Mouse (Mus musculus): ENCODE measurements at regions not wholly inside any gene's neighbourhood (a gene's known extent, or its start where the extent isn't known, plus 50 kb on each side); places are given as distances from the start of the nearest gene placed in this dataset.
A peak's percentile ranks its signal among the peaks of the same experiment; 100 is the strongest.

DNA sequence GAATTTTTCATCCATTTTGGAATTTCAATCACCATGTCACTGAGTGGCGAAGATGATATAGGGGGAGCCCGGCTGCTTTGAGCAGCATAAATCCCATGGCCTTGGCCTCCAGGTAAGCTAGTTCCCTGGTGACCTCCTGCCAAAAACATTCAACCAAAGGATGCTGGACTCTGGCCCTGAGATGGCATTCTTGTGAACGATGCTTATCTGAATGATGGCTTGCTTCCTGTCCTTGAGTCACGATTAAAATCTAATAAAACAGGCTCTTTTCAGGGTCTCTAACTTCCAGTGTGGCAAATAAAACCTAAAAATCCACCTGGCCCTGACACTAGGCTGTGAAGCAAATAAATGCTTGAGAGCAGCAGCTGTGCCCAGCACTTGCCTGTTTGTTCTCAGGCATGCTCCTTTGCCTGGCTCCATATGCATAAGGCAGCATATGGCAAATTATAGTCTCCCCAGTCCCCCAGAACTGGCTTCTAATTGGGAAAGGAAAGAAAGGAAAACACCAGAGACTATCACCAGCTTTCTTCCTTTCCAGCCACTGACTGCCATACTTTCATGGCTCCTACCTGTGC, 193.7 kb downstream of the Gm826 start:
- Histone ChIP-seq H3K27ac (no peak overlapping the region), H3K79me2 (ENCODE audit: inconsistent target) (no peaks in the 10 kb centered on the region), H3K4me3 (ENCODE audit: inconsistent target) (no peak overlapping the region), H3K36me3 (ENCODE audit: inconsistent target) (no peaks in the 10 kb centered on the region)
- 70% methylated on average over 4 of the region's 4 CpGs for WGBS (ENCODE audit: missing documents)

DNA sequence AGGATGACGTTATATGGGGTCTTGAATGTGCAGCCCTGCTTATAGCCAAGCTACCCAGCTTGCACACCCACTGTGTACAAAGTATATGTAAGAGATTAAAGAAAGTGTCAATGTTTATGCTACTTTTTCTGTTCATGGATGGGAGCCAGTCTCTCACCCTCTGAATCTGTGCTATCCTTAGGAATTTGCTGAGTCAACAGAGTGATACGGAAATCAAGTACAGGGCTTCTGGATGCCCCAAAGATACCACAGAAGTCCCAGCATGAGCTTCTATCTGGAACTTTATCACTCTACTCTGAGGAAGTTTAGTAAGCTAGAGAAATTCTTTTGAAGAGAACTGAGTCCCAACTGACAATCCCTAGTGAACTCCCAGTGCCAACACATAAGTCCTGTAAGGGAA, 195.9 kb downstream of the Gm826 start:
- no peak overlapping the region for H3K27ac ChIP-seq
- H3K4me3 ChIP-seq (ENCODE audit: inconsistent target) = no peak overlapping the region
- no peaks in the 10 kb centered on the region for H3K36me3 ChIP-seq (ENCODE audit: inconsistent target)
- H3K79me2 ChIP-seq (ENCODE audit: inconsistent target) = no peaks in the 10 kb centered on the region
- WGBS (ENCODE audit: missing documents) = 97% methylated on average over 2 of the region's 2 CpGs

DNA sequence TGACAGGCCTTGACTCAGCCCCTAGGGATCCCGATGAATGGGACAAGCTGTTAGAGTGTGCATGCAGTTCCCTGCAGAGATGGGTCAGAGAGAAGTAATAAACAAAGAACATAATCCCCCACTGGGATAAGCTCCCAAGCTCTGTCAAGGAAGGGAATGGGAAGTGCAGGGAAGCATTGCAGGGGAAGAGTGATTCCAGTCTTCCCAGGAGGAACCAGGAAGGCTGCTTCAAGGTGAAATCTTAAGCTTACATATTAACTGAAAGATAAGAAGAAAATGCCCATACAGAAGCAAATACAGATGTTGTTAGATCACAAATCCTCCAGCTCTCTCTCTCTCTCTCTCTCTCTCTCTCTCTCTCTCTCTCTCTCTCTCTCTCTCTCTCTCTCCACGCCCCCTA, 202.2 kb downstream of the Gm826 start:
- Histone ChIP-seq H3K4me3 (ENCODE audit: inconsistent target) (no peak overlapping the region), H3K27ac (no peak overlapping the region), H3K36me3 (ENCODE audit: inconsistent target) (no peaks in the 10 kb centered on the region), H3K79me2 (ENCODE audit: inconsistent target) (no peaks in the 10 kb centered on the region)
- WGBS (ENCODE audit: missing documents) = 50% methylated on average over 1 of the region's 2 CpGs

DNA sequence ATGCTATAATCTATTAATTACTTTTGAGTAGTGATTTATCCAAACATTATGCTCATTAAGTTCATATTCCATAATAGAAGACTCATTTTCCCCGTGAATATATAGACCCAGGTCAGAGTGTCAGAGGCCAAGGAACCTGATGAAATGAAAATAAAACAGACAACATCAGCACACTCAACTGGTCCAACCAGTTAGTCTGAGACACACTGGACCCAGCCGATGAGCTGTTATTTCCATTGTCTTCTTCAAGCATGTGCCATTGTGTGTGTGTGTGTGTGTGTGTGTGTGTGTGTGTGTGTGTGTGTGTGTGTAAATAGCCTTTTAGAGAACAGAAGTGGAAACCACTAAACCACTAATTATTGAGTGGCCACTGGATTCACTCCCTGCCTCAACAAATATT, 202.6 kb downstream of the Gm826 start:
- Histone ChIP-seq H3K79me2 (ENCODE audit: inconsistent target) (no peaks in the 10 kb centered on the region), H3K4me3 (ENCODE audit: inconsistent target) (no peak overlapping the region), H3K27ac (no peak overlapping the region), H3K36me3 (ENCODE audit: inconsistent target) (no peaks in the 10 kb centered on the region)
- 88% methylated on average over 1 of the region's 2 CpGs for WGBS (ENCODE audit: missing documents)

GRCm38 (mm10) chr2:160117148-160117547, 216.8 kb downstream of the Gm826 start:
- Histone ChIP-seq H3K79me2 (ENCODE audit: inconsistent target) (no peaks in the 10 kb centered on the region), H3K4me3 (ENCODE audit: inconsistent target) (no peak overlapping the region), H3K36me3 (ENCODE audit: inconsistent target) (no peaks in the 10 kb centered on the region)

DNA sequence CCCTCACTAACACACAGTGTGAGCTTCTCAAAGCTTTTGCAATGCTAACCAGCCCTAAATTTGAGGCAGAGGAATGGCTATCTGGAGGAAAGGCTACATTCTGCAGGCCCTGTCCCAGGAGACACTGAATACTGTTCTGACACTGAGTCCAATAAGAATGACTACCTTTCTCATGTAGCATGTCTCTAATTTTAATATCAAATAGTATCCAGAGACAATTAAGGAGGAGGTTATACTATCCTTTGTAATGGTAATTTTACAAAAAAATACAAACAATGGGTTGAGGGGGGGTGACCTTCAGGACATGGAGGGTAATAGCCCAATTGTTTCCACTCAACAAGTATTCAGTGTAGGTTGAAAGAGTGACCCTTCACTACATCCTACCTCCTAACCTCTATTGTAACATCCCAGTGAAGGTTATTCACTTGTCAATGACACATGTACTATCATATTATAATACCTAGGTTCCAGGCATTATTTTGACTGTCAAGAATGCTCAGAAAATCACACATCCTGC, 222.7 kb downstream of the Gm826 start:
- no peak overlapping the region for H3K4me3 ChIP-seq (ENCODE audit: inconsistent target)
- no peak overlapping the region for H3K27ac ChIP-seq
- H3K79me2 ChIP-seq (ENCODE audit: inconsistent target) = no peaks in the 10 kb centered on the region
- no peaks in the 10 kb centered on the region for H3K36me3 ChIP-seq (ENCODE audit: inconsistent target)

More at GRCm38 (mm10) chr2:160117148-160117547, 216.8 kb downstream of the Gm826 start:
- no peak overlapping the region for H3K27ac ChIP-seq

GRCm38 (mm10) chr2:160093078-160093477, 240.9 kb downstream of the Gm826 start:
- WGBS (ENCODE audit: missing documents) = 49% methylated on average over 12 of the region's 12 CpGs
- Histone ChIP-seq H3K27ac (no peak overlapping the region), H3K4me3 (ENCODE audit: inconsistent target) (no peak overlapping the region), H3K36me3 (ENCODE audit: inconsistent target) (no peaks in the 10 kb centered on the region), H3K79me2 (ENCODE audit: inconsistent target) (no peaks in the 10 kb centered on the region)

DNA sequence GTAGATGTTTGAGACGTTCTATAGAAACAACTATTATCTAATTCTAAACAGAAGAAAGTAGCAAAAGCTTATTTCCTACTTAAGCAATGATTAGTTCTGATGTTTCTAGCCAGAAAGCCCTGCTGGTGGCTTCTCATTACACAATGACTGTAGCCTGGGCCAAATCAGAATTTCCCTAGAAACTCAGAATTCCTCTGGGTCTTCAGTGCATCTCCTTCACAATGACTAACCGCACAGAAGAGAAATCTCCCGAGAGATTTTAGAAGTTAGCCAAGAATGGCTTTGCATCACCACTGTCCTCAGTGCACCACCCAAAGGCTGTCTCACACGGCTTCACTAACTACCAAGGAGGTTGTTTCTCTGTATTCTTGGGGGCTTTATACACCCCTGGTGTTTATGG, 248.0 kb downstream of the Gm826 start:
- 73% methylated on average over 4 of the region's 4 CpGs for WGBS (ENCODE audit: missing documents)
- no peaks in the 10 kb centered on the region for H3K36me3 ChIP-seq (ENCODE audit: inconsistent target)
- H3K4me3 ChIP-seq (ENCODE audit: inconsistent target) = no peak overlapping the region
- H3K79me2 ChIP-seq (ENCODE audit: inconsistent target) = no peaks in the 10 kb centered on the region
- H3K27ac ChIP-seq = no peak overlapping the region

- H3K4me3 ChIP-seq (ENCODE audit: inconsistent target) = no peak overlapping the region
- no peak overlapping the region for H3K27ac ChIP-seq
- 42% methylated on average over 4 of the region's 4 CpGs for WGBS (ENCODE audit: missing documents)
- H3K79me2 ChIP-seq (ENCODE audit: inconsistent target) = no peaks in the 10 kb centered on the region
- H3K36me3 ChIP-seq (ENCODE audit: inconsistent target) = no peaks in the 10 kb centered on the region
These were observed 250.3 kb downstream of the Gm826 start for GRCm38 (mm10) chr2:160083674-160084073.

DNA sequence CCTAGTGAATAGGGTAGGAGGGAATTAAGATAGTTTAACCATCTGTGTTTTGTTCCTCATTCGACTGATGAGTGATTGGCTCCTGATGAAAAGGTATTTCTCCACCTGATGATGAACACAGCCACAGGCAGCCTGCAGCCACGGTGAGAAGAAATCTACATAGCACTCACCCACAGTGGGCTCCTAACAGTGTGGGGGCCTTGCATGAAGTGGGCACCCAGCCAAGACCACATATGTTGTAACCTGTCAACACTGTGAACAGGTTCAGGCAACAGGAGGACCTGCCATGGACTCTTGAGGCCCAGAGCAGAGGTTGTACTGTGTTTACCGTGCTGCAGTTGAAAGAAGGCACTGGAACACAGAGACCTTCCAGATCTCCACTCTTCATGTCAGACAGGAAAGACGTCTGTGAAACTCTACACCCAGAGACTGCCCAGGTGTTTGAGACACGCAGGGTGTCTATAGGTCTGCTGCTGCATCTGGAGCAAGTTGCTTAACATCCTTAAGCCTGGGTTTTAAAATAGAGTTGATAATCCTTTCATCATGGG, 251.8 kb downstream of the Gm826 start:
- no peak overlapping the region for H3K27ac ChIP-seq
- 84% methylated on average over 5 of the region's 5 CpGs for WGBS (ENCODE audit: missing documents)
- no peaks in the 10 kb centered on the region for H3K79me2 ChIP-seq (ENCODE audit: inconsistent target)
- no peak overlapping the region for H3K4me3 ChIP-seq (ENCODE audit: inconsistent target)
- H3K36me3 ChIP-seq (ENCODE audit: inconsistent target) = no peaks in the 10 kb centered on the region

DNA sequence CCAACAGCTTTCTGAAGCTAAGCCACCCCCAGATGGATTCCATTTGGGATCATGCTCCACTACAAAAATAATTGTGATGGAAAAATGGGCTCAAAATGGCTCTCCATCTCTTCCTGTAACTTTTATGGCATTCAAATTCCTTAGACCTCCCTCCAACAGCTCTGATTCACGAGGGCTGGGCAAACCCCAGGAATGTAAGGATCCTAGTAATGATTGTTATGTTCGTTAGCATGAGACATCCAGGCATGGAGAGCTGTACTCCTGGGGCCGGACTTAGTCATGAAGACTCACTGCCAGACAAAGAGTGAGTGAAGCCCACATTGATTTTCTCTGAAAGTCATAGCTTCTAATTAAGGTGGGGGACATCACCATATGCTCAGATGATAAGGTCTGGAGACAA, 258.3 kb downstream of the Gm826 start:
- 89% methylated on average over 3 of the region's 3 CpGs for WGBS (ENCODE audit: missing documents)
- no peak overlapping the region for H3K4me3 ChIP-seq (ENCODE audit: inconsistent target)
- no peaks in the 10 kb centered on the region for H3K79me2 ChIP-seq (ENCODE audit: inconsistent target)
- no peaks in the 10 kb centered on the region for H3K36me3 ChIP-seq (ENCODE audit: inconsistent target)
- H3K27ac ChIP-seq = no peak overlapping the region

DNA sequence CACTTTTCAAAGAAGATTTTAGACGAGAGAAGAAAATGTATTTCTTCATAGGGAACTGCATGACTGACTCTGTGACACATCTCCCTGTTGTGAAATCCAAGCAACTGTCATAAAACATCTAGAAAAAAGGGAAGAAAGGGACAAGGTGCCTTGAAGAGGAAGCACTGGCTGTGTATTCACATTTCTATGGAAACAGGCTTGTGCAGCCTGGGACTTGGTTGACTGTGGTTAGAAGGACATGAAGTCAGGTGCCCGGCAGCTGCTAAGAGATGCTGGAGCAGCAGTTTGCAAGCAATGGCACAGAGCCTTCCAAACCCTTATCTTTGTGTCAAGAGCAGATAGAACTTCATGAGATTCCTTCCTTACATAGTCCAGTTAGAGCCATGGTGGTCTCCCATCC, 263.5 kb downstream of the Gm826 start:
- no peak overlapping the region for H3K4me3 ChIP-seq (ENCODE audit: inconsistent target)
- no peaks in the 10 kb centered on the region for H3K79me2 ChIP-seq (ENCODE audit: inconsistent target)
- H3K27ac ChIP-seq = peak overlapping the region; percentile 72
- no peaks in the 10 kb centered on the region for H3K36me3 ChIP-seq (ENCODE audit: inconsistent target)
- WGBS (ENCODE audit: missing documents) = 8% methylated on average over 2 of the region's 2 CpGs

GRCm38 (mm10) chr2:160068772-160069171, 265.2 kb downstream of the Gm826 start:
- 26% methylated on average over 4 of the region's 4 CpGs for WGBS (ENCODE audit: missing documents)
- no peak overlapping the region for H3K4me3 ChIP-seq (ENCODE audit: inconsistent target)
- peak overlapping the region; percentile 43 for H3K27ac ChIP-seq
- H3K79me2 ChIP-seq (ENCODE audit: inconsistent target) = no peaks in the 10 kb centered on the region
- H3K36me3 ChIP-seq (ENCODE audit: inconsistent target) = no peaks in the 10 kb centered on the region

DNA sequence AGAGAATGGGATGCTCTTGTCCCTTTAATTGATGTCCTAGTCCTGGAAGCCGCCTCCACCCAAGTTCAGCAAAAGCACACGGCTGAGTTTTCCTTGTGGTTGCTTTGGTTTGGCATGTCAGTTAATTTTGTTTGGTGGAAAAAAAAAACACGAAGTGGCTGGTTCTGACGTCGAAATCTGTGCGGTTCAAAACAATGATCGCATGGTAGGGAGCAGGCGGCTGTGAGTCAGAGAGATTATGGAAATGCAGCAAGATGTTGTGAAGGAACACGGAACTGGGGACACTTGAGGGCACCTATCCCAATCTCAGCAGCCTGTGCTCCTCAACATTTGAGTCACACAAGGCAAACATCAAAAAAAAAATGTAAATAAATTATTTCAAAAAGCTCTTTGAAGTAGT, 266.1 kb downstream of the Gm826 start:
- H3K79me2 ChIP-seq (ENCODE audit: inconsistent target) = no peaks in the 10 kb centered on the region
- no peak overlapping the region for H3K4me3 ChIP-seq (ENCODE audit: inconsistent target)
- H3K36me3 ChIP-seq (ENCODE audit: inconsistent target) = no peaks in the 10 kb centered on the region
- WGBS (ENCODE audit: missing documents) = 74% methylated on average over 9 of the region's 9 CpGs
- peak overlapping the region; percentile 43; the same call in 1 of the 2 replicates for H3K27ac ChIP-seq

- Histone ChIP-seq H3K27ac (no peak overlapping the region), H3K79me2 (ENCODE audit: inconsistent target) (no peaks in the 10 kb centered on the region), H3K4me3 (ENCODE audit: inconsistent target) (no peak overlapping the region), H3K36me3 (ENCODE audit: inconsistent target) (no peaks in the 10 kb centered on the region)
- 57% methylated on average over 6 of the region's 6 CpGs for WGBS (ENCODE audit: missing documents)
These were observed 267.3 kb downstream of the Gm826 start for GRCm38 (mm10) chr2:160066491-160067303.
